Mouse (Mus musculus) megakaryocyte progenitor cell, adult 5-6 weeks (primary cell): ENCODE data around the gene Morc3. TPM values are rescaled to one million over a fixed set of nuclear protein-coding genes. Genes with fewer than 3 reads are reported as not detected.
"Not testable (repeated sequence)": the region's sequence is repeated elsewhere in the genome, so short reads cannot be mapped to it uniquely, and the experiment has no call there.

ENCODE experiments used
- ATAC-seq: replicated peaks from 2 replicates; pipeline ENCODE4 v1.8.0; 2016; ENCODE audit warnings: mild to moderate bottlenecking, moderate TSS enrichment, inconsistent platforms; ENCODE audit not compliant: poor library complexity
- total RNA-seq, 2 experiments: library from RNA; stranded (forward) in 1 of 2; stranded (reverse) in 1 of 2; fragments of 157-497, 149-512 nt in 1 of 2; fragments of 200-1000 nt in 1 of 2; gene quantifications; 2 replicates each; pipeline versions ENCODE4 v1.2.3 to v1.2.4; 2015 to 2017

Gene Morc3
- total RNA-seq, 2 experiments from 2014 or later = 119 to 132 TPM

- peak; percentile 56 for ATAC-seq
Observed at GRCm38 (mm10) chr16:93818691-93819324, 13.1 kb upstream of the Morc3 start.

- no peak for ATAC-seq
Observed at GRCm38 (mm10) chr16:93819325-93819696, 12.6 kb upstream of the Morc3 start.

GRCm38 (mm10) chr16:93820040-93820439 is 11.9 kb upstream of the Morc3 start:
- ATAC-seq = no peak

GRCm38 (mm10) chr16:93821706-93822105 is 10.2 kb upstream of the Morc3 start:
- no peak for ATAC-seq

GRCm38 (mm10) chr16:93822433-93823225 is 9.3 kb upstream of the Morc3 start:
- not testable (repeated sequence) for ATAC-seq

- ATAC-seq = no peak; the same call in 1 of the 2 replicates
Observed at GRCm38 (mm10) chr16:93824799-93825198, 7.1 kb upstream of the Morc3 start.

- ATAC-seq = no peak
Observed at GRCm38 (mm10) chr16:93825463-93825862, 6.5 kb upstream of the Morc3 start.

GRCm38 (mm10) chr16:93826054-93826453 is 5.9 kb upstream of the Morc3 start:
- no peak for ATAC-seq

GRCm38 (mm10) chr16:93826478-93826877 is 5.4 kb upstream of the Morc3 start:
- ATAC-seq = not testable (repeated sequence)

- no peak for ATAC-seq
Observed at GRCm38 (mm10) chr16:93826909-93827308, 5.0 kb upstream of the Morc3 start.

GRCm38 (mm10) chr16:93829526-93829925 is 2.4 kb upstream of the Morc3 start:
- ATAC-seq = no peak

- ATAC-seq = no peak
Observed at GRCm38 (mm10) chr16:93830071-93830470, 1.9 kb upstream of the Morc3 start.

- no peak for ATAC-seq
Observed at GRCm38 (mm10) chr16:93830916-93831315, 1.0 kb upstream of the Morc3 start.

- ATAC-seq = peak; percentile 43
Observed at GRCm38 (mm10) chr16:93832451-93833276, 743 bp downstream of the Morc3 start.

- 0 out of 2 replicates have a peak, but pooled peaks have one; percentile 23 for ATAC-seq
Observed at GRCm38 (mm10) chr16:93833551-93833950, 1.6 kb downstream of the Morc3 start.

GRCm38 (mm10) chr16:93834076-93834475 is 2.2 kb downstream of the Morc3 start:
- ATAC-seq = no peak

- ATAC-seq = no peak
Observed at GRCm38 (mm10) chr16:93839049-93839448, 7.1 kb downstream of the Morc3 start.

- no peak for ATAC-seq
Observed at GRCm38 (mm10) chr16:93850527-93850926, 18.6 kb downstream of the Morc3 start.

GRCm38 (mm10) chr16:93859967-93860366 is 28.0 kb downstream of the Morc3 start:
- no peak for ATAC-seq

GRCm38 (mm10) chr16:93860686-93861085 is 28.8 kb downstream of the Morc3 start:
- ATAC-seq = no peak

- ATAC-seq = no peak
Observed at GRCm38 (mm10) chr16:93874841-93875240, 42.9 kb downstream of the Morc3 start.
